Comparison of ENCODE assay signal across 10 mouse cellular contexts in genomic region chr16:4861392-4861791, GRCm38 (mm10). TPM values are rescaled to one million over a fixed set of nuclear protein-coding genes. Genes with fewer than 3 reads are reported as not detected.
A peak's percentile ranks its signal among the peaks of the same experiment; 100 is the strongest.
DNase-seq lines count a peak whose midpoint lies in the region; ATAC-seq and TF ChIP-seq lines count a peak whose summit lies in the region.
"Had no signal": no experiment of that assay in that cellular context is flagged by ENCODE, and none has a peak within 500 bp of the region (broad histone marks: within the 10 kb centered on the region; RNA-seq: fewer than 3 reads in every experiment).

No protein-coding gene starts in this region.

- no peak for TF ChIP-seq POLR2A in lung, adult 2 months (IDR thresholded peaks at IDR 0.05; ENCODE audit: borderline replicate concordance, extremely low read depth, low read depth, low read length)
- no peak for TF ChIP-seq POLR2A in embryonic fibroblast, embryonic 13.5 days (IDR thresholded peaks at IDR 0.05; ENCODE audit: low read depth, low read length)

- no peaks in the 10 kb centered on the region for H3K27me3 ChIP-seq in forebrain, embryonic 13.5 days
- H3K27me3 ChIP-seq in forebrain, embryonic 12.5 days: no peaks in the 10 kb centered on the region
- no peaks in the 10 kb centered on the region for H3K27me3 ChIP-seq in liver, postnatal 0 days (ENCODE audit: insufficient read depth, low read length)

- TF ChIP-seq EP300 in liver, postnatal 0 days (IDR thresholded peaks at IDR 0.05; ENCODE audit: low read depth): no peak

- no peak overlapping the region for H3K9ac ChIP-seq in forebrain, embryonic 13.5 days
- no peak overlapping the region for H3K9ac ChIP-seq in forebrain, embryonic 12.5 days
- H3K9ac ChIP-seq in liver, postnatal 0 days (replicated peaks): no peak overlapping the region

- peak; percentile 24; the same call in 1 of the 2 replicates for TF ChIP-seq CTCF in lung, adult 2 months (IDR thresholded peaks at IDR 0.05; ENCODE audit: insufficient read depth, low read length)
- peak; percentile 20; the same call in 1 of the 2 replicates for TF ChIP-seq CTCF in embryonic fibroblast, embryonic 13.5 days (IDR thresholded peaks at IDR 0.05; ENCODE audit: borderline replicate concordance, insufficient read depth, low read length)
- peak; percentile 50 for TF ChIP-seq CTCF in liver, postnatal 0 days (IDR thresholded peaks at IDR 0.05; ENCODE audit: low read depth)

- H3K9me3 ChIP-seq in forebrain, embryonic 13.5 days (replicated peaks): no peaks in the 10 kb centered on the region
- no peaks in the 10 kb centered on the region for H3K9me3 ChIP-seq in forebrain, embryonic 12.5 days
- no peaks in the 10 kb centered on the region for H3K9me3 ChIP-seq in liver, postnatal 0 days (ENCODE audit: low read length)
- H3K9me3 ChIP-seq: megakaryocyte, embryonic 14.5 days had no signal

- no peak overlapping the region for H3K27ac ChIP-seq in forebrain, embryonic 13.5 days
- H3K27ac ChIP-seq in forebrain, embryonic 12.5 days: no peak overlapping the region
- H3K27ac ChIP-seq in embryonic fibroblast, embryonic 13.5 days (ENCODE audit: insufficient read depth, low read length): no peak overlapping the region
- no peak overlapping the region for H3K27ac ChIP-seq in liver, postnatal 0 days (ENCODE audit: low read depth)

- H3K36me3 ChIP-seq in forebrain, embryonic 13.5 days (ENCODE audit: poor library complexity, severe bottlenecking): no peaks in the 10 kb centered on the region
- no peaks in the 10 kb centered on the region for H3K36me3 ChIP-seq in forebrain, embryonic 12.5 days (replicated peaks)
- H3K36me3 ChIP-seq in liver, postnatal 0 days (replicated peaks; ENCODE audit: insufficient read depth, low read length): no peaks in the 10 kb centered on the region

- no peak for DNase-seq in lung, adult 2 months
- DNase-seq in lung, postnatal 25 days (ENCODE audit: low spot score): no peak
- no peak for DNase-seq in liver, postnatal 0 days
- no peak for DNase-seq in adrenal gland, postnatal 25 days
- DNase-seq in heart, adult 9 months (ENCODE audit: low spot score in 2 of 2): no peak
- DNase-seq: gastrocnemius, postnatal 36 days had no signal

- H3K4me1 ChIP-seq in forebrain, embryonic 13.5 days: no peaks in the 10 kb centered on the region
- no peaks in the 10 kb centered on the region for H3K4me1 ChIP-seq in forebrain, embryonic 12.5 days
- peaks cover 4% of the 10 kb centered on the region for H3K4me1 ChIP-seq in lung, adult 2 months (ENCODE audit: control insufficient read depth, insufficient read depth, low read length)
- H3K4me1 ChIP-seq in embryonic fibroblast, embryonic 13.5 days (ENCODE audit: control insufficient read depth, insufficient read depth, low read length): no peaks in the 10 kb centered on the region
- H3K4me1 ChIP-seq in liver, postnatal 0 days (ENCODE audit: insufficient read depth): 0 out of 2 replicates have a peak, but pooled peaks cover 2% of the 10 kb centered on the region

- ATAC-seq in forebrain, embryonic 13.5 days: peak; percentile 48; the same call in 1 of the 2 replicates
- ATAC-seq in forebrain, embryonic 12.5 days (ENCODE audit: low FRiP score): no peak
- ATAC-seq in liver, postnatal 0 days: peak; percentile 25; the same call in 1 of the 2 replicates

- no peak overlapping the region for H3K4me2 ChIP-seq in forebrain, embryonic 13.5 days
- H3K4me2 ChIP-seq in forebrain, embryonic 12.5 days: no peak overlapping the region
- H3K4me2 ChIP-seq in liver, postnatal 0 days (ENCODE audit: low read depth, low read length): no peak overlapping the region

- no peak overlapping the region for H3K4me3 ChIP-seq in forebrain, embryonic 13.5 days
- H3K4me3 ChIP-seq in forebrain, embryonic 12.5 days (replicated peaks): no peak overlapping the region
- H3K4me3 ChIP-seq in lung, adult 2 months (replicated peaks; ENCODE audit: extremely low read depth, low read depth, low read length): no peak overlapping the region
- H3K4me3 ChIP-seq in embryonic fibroblast, embryonic 13.5 days (ENCODE audit: insufficient read depth, low read length): no peak overlapping the region
- no peak overlapping the region for H3K4me3 ChIP-seq in liver, postnatal 0 days (ENCODE audit: low read depth, low read length)
- H3K4me3 ChIP-seq: megakaryocyte, embryonic 14.5 days had no signal

- 37% methylated on average over 10 of the region's 10 CpGs for WGBS in forebrain, embryonic 13.5 days
- 45% methylated on average over 10 of the region's 10 CpGs for WGBS in forebrain, embryonic 12.5 days
- WGBS in lung, adult 2 months: 40% methylated on average over 10 of the region's 10 CpGs
- WGBS in liver, postnatal 0 days (ENCODE audit: insufficient replicate concordance): 48% methylated on average over 10 of the region's 10 CpGs

RNA-seq across cellular contexts. Expression of gene Ubald1, which starts 18.7 kb away (rescaled TPM):
- polyA plus RNA-seq in forebrain, embryonic 13.5 days (2015; fragmentation: Nextera tagmentation; extraction: Ambion mirVana): 33.9 and 35.1 TPM in 2 replicates
- polyA plus RNA-seq in forebrain, embryonic 12.5 days (2016; fragmentation: Nextera tagmentation; extraction: Ambion mirVana): 23.8 and 27.2 TPM in 2 replicates
- polyA plus RNA-seq in lung, adult 2 months (2012; rRNA removed): 62.1 and 69.5 TPM in 2 replicates
- 31.3 and 38.2 TPM in 2 replicates for polyA plus RNA-seq in embryonic fibroblast, embryonic 13.5 days (2011; ENCODE audit: insufficient read length, low read depth, missing spikeins)
- polyA plus RNA-seq in liver, postnatal 0 days (2015; fragmentation: Nextera tagmentation; extraction: Ambion mirVana): 15.6 and 16.7 TPM in 2 replicates
- 41.3 and 44.3 TPM in 2 replicates for total RNA-seq in adrenal gland, postnatal 25 days (2021)

RNA-seq across cellular contexts. Expression of gene Mgrn1, which starts 24.7 kb away (rescaled TPM):
- polyA plus RNA-seq in forebrain, embryonic 13.5 days (2015; fragmentation: Nextera tagmentation; extraction: Ambion mirVana): 79.0 and 86.4 TPM in 2 replicates
- 80.2 and 85.1 TPM in 2 replicates for polyA plus RNA-seq in forebrain, embryonic 12.5 days (2016; fragmentation: Nextera tagmentation; extraction: Ambion mirVana)
- polyA plus RNA-seq in lung, adult 2 months (2012; rRNA removed): 124 and 140 TPM in 2 replicates
- 65.0 and 66.9 TPM in 2 replicates for polyA plus RNA-seq in embryonic fibroblast, embryonic 13.5 days (2011; ENCODE audit: insufficient read length, low read depth, missing spikeins)
- polyA plus RNA-seq in liver, postnatal 0 days (2015; fragmentation: Nextera tagmentation; extraction: Ambion mirVana): 34.8 and 36.7 TPM in 2 replicates
- total RNA-seq in adrenal gland, postnatal 25 days (2021): 75.1 and 85.4 TPM in 2 replicates

RNA-seq across cellular contexts. Expression of gene 4930562C15Rik, which starts 26.2 kb away (rescaled TPM):
- polyA plus RNA-seq in forebrain, embryonic 13.5 days (2015; fragmentation: Nextera tagmentation; extraction: Ambion mirVana): 0.37 and 0.39 TPM in 2 replicates
- polyA plus RNA-seq in forebrain, embryonic 12.5 days (2016; fragmentation: Nextera tagmentation; extraction: Ambion mirVana): 0.44 and 0.54 TPM in 2 replicates
- 4.9 and 5.2 TPM in 2 replicates for polyA plus RNA-seq in lung, adult 2 months (2012; rRNA removed)
- polyA plus RNA-seq in embryonic fibroblast, embryonic 13.5 days (2011; ENCODE audit: insufficient read length, low read depth, missing spikeins): not detected in 2 replicates
- 0.09 TPM in 1 of 2 replicates, not detected in the other for polyA plus RNA-seq in liver, postnatal 0 days (2015; fragmentation: Nextera tagmentation; extraction: Ambion mirVana)
- total RNA-seq in adrenal gland, postnatal 25 days (2021): not detected in 2 replicates
- total RNA-seq: gastrocnemius, postnatal 36 days had no signal
